Mouse (Mus musculus): ENCODE data around the gene Higd1c.

GRCm38 (mm10) chr15:100391599-100391998, 27.3 kb downstream of the Higd1c start:
- TF ChIP-seq EP300 (optimal IDR thresholded peaks at IDR 0.05) (no peak), CTCF (IDR thresholded peaks at IDR 0.05; ENCODE audit: low read depth) (no peak)

Data from stomach, postnatal 0 days (tissue).